Mouse (Mus musculus) lung, postnatal 25 days (tissue): Measurements from ENCODE around the gene Fam69b.

ENCODE experiments used
- DNase-seq: peaks from one replicate; pipeline ENCODE4 v3.0.0; 2022; ENCODE audit warnings: low spot score

Gene Fam69b

GRCm38 (mm10) chr2:26627921-26628739 lies at the start of gene Fam69b:
Gene Fam69b (plus strand): TSS chr2:26628457.
- peak; percentile 56 for DNase-seq

GRCm38 (mm10) chr2:26579714-26580113 lies 48.5 kb upstream of the Fam69b start, which contains the start of gene Egfl7:
Gene Egfl7 (plus strand): TSS chr2:26580014.
- DNase-seq, result no peak

DNA sequence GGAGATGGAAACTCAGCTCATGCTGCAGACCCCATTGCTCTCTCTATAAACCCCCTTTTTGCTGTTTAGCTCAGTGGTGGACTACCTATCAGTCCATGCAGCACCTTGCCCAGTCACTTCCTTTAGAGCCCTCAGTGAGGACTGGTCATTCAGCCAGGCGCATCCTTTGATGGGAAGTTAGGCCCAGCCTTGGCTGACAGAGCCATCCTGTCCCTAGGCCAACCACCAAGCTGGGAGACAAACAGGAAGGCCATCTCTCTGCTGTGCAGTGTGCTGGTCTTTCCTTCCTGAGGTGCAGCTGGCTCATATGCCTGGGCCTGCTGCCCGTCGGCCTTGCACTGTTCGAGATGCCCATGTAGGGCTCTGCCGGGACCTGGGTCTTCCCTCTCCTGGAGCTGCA lies 47.5 kb upstream of the Fam69b start:
- no peak for DNase-seq

- DNase-seq, result no peak
Measured at GRCm38 (mm10) chr2:26582203-26582602, 46.1 kb upstream of the Fam69b start.

GRCm38 (mm10) chr2:26582741-26583140 lies 45.5 kb upstream of the Fam69b start:
- no peak for DNase-seq

- DNase-seq, result peak; percentile 90
Measured at GRCm38 (mm10) chr2:26583640-26584039, 44.6 kb upstream of the Fam69b start.

GRCm38 (mm10) chr2:26585713-26586112 lies 42.5 kb upstream of the Fam69b start:
- DNase-seq, result no peak

- DNase-seq, result peak; percentile 53
Measured at GRCm38 (mm10) chr2:26586294-26587043, 41.8 kb upstream of the Fam69b start, which contains the start of gene Gm20532. Gene Gm20532 (plus strand): TSS chr2:26586639.

- DNase-seq, result no peak
Measured at GRCm38 (mm10) chr2:26587044-26587405, 41.2 kb upstream of the Fam69b start.

DNA sequence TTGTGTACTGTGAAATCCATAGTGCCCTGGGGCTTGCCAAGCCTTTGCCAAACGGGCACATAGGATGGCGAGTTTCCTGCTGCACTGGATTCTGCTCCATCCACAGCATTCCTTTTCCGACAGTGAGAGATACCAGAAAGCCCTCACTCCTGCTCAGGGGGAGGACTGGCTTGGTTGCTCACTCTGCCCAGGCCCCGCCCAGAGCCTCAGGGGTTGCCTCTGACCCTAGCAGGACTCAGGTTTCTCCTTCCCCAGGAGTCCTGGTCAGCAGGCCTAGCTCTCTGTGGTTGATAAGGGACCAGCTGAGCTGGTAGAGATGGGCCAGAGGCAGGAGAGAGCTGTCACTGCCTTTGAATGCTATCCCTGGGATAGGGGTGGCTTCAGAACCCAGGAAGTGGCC lies 39.7 kb upstream of the Fam69b start:
- no peak for DNase-seq

GRCm38 (mm10) chr2:26589284-26589683 lies 39.0 kb upstream of the Fam69b start:
- DNase-seq, result no peak

- no peak for DNase-seq
Measured at GRCm38 (mm10) chr2:26590282-26590681, 38.0 kb upstream of the Fam69b start.

GRCm38 (mm10) chr2:26590962-26591361 lies 37.3 kb upstream of the Fam69b start:
- no peak for DNase-seq

DNA sequence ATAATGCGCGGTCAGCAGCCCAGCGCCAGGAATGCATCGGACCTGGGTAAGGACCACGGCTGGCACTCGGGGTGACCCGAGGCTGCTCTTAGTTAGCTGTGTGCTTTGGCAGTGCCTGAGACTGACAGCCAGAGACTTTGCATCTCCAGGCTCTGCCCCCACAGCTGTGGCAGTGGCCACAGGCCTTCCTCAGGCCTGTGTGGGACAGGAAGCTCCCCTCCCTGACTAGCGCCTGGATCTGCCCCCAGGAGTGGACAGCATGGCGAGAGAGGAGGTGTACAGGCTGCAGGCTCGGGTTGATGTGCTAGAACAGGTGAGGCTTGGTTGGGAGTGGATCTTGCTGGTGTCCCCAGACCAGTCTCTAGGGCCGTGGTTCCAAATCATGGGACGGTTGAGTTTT lies 36.8 kb upstream of the Fam69b start:
- no peak for DNase-seq

- DNase-seq, result no peak
Measured at GRCm38 (mm10) chr2:26593211-26594021, 34.8 kb upstream of the Fam69b start.

DNA sequence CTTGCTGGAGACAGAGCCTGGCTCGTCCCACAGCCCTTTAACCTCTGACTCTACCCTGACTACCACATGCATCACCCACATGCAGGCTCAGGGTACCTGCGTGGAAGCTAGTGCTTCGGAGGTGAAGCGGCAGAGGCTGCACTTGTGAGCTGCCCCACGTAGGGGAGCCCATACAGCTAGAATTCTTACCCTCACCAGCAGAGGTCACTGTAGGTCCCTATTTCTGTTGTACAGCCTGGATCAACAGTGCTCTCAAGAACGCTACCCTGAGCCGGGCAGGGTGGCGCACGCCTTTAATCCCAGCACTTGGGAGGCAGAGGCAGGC lies 34.3 kb upstream of the Fam69b start:
- peak; percentile 84 for DNase-seq

DNA sequence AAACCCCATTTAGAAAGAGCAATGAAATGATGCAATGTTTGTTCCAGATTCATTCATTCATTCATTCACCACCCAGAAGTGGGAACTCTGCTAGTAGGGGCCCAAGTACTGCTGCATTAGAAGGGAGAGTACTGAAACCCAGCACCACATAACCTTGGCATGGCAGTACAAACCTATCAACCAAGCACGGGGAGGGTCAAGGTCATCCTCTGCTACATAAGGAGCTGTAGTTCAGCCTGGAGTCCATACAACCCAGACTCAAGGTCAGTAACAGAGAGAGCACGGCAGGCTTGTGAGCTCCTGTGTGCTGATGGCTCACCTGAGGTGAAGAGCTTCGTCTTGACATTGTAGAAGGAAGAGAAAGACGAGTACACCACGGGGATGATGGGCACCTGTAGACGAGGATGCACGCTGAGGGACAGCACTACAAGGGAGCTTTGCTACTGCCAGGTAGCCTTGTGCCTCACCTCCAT lies 33.8 kb upstream of the Fam69b start:
- DNase-seq, result no peak

- no peak for DNase-seq
Measured at GRCm38 (mm10) chr2:26594934-26595724, 33.1 kb upstream of the Fam69b start.

- no peak for DNase-seq
Measured at GRCm38 (mm10) chr2:26595725-26596435, 32.4 kb upstream of the Fam69b start.

DNA sequence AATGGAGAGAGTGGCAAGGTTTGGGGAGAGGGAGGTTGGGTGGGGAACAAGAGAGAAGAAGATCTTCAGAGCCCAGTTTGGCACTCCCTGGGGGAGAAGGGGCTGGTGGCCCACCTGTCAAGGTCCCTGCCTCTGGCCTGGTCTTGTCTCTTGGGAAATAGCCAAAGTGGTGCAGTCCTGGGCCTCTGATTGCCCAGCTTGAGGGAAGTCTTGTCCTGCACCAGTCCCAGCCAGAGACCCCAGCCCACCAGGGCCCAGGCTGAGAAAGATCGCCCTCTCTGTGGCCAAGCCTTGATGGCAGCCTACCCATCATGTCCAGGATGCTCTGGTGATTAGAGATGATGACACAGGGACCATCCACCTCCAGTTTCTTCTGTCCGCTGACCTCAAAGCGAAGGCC lies 31.4 kb upstream of the Fam69b start:
- DNase-seq, result no peak

GRCm38 (mm10) chr2:26597810-26598209 lies 30.4 kb upstream of the Fam69b start:
- no peak for DNase-seq
